Mouse (Mus musculus) forebrain, embryonic 15.5 days (tissue): ENCODE data around the gene Xpo1. TPM values are rescaled to one million over a fixed set of nuclear protein-coding genes. Genes with fewer than 3 reads are reported as not detected.

Source experiments
- ATAC-seq: fragments of 200-750 bp; cut with Nextera tagmentation; replicated peaks from 2 replicates; pipeline ENCODE4 v1.8.0; 2017; ENCODE audit warnings: mild to moderate bottlenecking, moderate TSS enrichment, moderate library complexity
- H3K27ac ChIP-seq: fragments of 300-500 bp; sonication (generic); replicated peaks from 2 replicates; pipeline ENCODE4 v1.5.1; 2015; ENCODE audit warnings: mild to moderate bottlenecking, inconsistent platforms
- H3K27me3 ChIP-seq: fragments of 300-500 bp; sonication (generic); 2 replicates; pipeline ENCODE4 v1.6.1; 2015; ENCODE audit warnings: inconsistent platforms
- H3K36me3 ChIP-seq: fragments of 300-500 bp; sonication (generic); 2 replicates; pipeline ENCODE4 v1.6.1; 2015; ENCODE audit warnings: mild to moderate bottlenecking, inconsistent platforms
- H3K4me1 ChIP-seq: fragments of 300-500 bp; sonication (generic); 2 replicates; pipeline ENCODE4 v1.6.1; 2015; ENCODE audit warnings: inconsistent platforms
- H3K4me2 ChIP-seq: fragments of 300-500 bp; sonication (generic); replicated peaks from 2 replicates; pipeline ENCODE4 v1.6.1; 2015; ENCODE audit warnings: mild to moderate bottlenecking, inconsistent platforms
- H3K4me3 ChIP-seq: fragments of 300-500 bp; sonication (generic); 2 replicates; pipeline ENCODE4 v1.5.1; 2015; ENCODE audit warnings: mild to moderate bottlenecking, inconsistent platforms
- H3K9ac ChIP-seq: fragments of 300-500 bp; sonication (generic); replicated peaks from 2 replicates; pipeline ENCODE4 v1.6.1; 2015; ENCODE audit warnings: mild to moderate bottlenecking, inconsistent platforms
- H3K9me3 ChIP-seq: fragments of 300-500 bp; sonication (generic); 2 replicates; pipeline ENCODE4 v1.6.1; 2016; ENCODE audit warnings: inconsistent platforms
- WGBS: fragments of 180-500 bp; shearing (Covaris S2); methylation state at CpG from one replicate; pipeline ENCODE4 v1.1.7; 2015; ENCODE audit warnings: mixed read lengths; 5-methylcytosine and 5-hydroxymethylcytosine counted together
- polyA plus RNA-seq: library from polyadenylated mRNA; unstranded; fragments of >200 nt; fragmentation: Nextera tagmentation; extraction: Ambion mirVana; gene quantifications from 2 replicates; pipeline ENCODE4 v1.2.1, GENCODE M21; 2015

The Xpo1 gene
- polyA plus RNA-seq: 94.2 and 97.0 TPM in 2 replicates

- ATAC-seq: peak; percentile 99
Observed at GRCm38 (mm10) chr11:23255427-23256193, at the start of gene Xpo1. Gene Xpo1, plus strand, starts transcription at chr11:23256041.

GRCm38 (mm10) chr11:23209717-23210116 is 46.1 kb upstream of the Xpo1 start:
- ATAC-seq: no peak
- 79% methylated on average over 7 of the region's 7 CpGs for WGBS
- Histone ChIP-seq H3K4me1 (peaks cover 6% of the 10 kb centered on the region), H3K36me3 (no peaks in the 10 kb centered on the region), H3K9me3 (no peaks in the 10 kb centered on the region), H3K27ac (no peak overlapping the region), H3K4me2 (no peak overlapping the region), H3K4me3 (no peak overlapping the region), H3K9ac (no peak overlapping the region), H3K27me3 (no peaks in the 10 kb centered on the region)

More at GRCm38 (mm10) chr11:23255427-23256193, at the start of gene Xpo1:
- Histone ChIP-seq H3K4me1 (peaks cover 25% of the 10 kb centered on the region), H3K9ac (peak within 1 kb of the TSS; percentile 92), H3K27me3 (no peaks in the 10 kb centered on the region), H3K27ac (peak within 1 kb of the TSS; percentile 100), H3K4me2 (peak within 1 kb of the TSS; percentile 77), H3K36me3 (no peaks in the 10 kb centered on the region), H3K9me3 (no peaks in the 10 kb centered on the region), H3K4me3 (peak within 1 kb of the TSS; percentile 86)
- WGBS: 0% methylated on average over 56 of the region's 60 CpGs

- 0 out of 2 replicates have a peak, but pooled peaks have one; percentile 46 for ATAC-seq
- Histone ChIP-seq H3K4me3 (peak overlapping the region; percentile 25), H3K9ac (peak overlapping the region; percentile 15; the same call in 1 of the 2 replicates), H3K9me3 (no peaks in the 10 kb centered on the region), H3K27me3 (no peaks in the 10 kb centered on the region), H3K4me2 (peak overlapping the region; percentile 49), H3K4me1 (peaks cover 6% of the 10 kb centered on the region), H3K36me3 (no peaks in the 10 kb centered on the region), H3K27ac (0 out of 2 replicates have a peak overlapping the region, but pooled peaks have one; percentile 21)
- 10% methylated on average over 16 of the region's 16 CpGs for WGBS
Observed at GRCm38 (mm10) chr11:23210590-23211510, 45.0 kb upstream of the Xpo1 start.

- H3K4me3 ChIP-seq: no peak overlapping the region
- no peak overlapping the region for H3K27ac ChIP-seq
- H3K9ac ChIP-seq: no peak overlapping the region
- no peaks in the 10 kb centered on the region for H3K9me3 ChIP-seq
- no peaks in the 10 kb centered on the region for H3K4me1 ChIP-seq
- no peaks in the 10 kb centered on the region for H3K36me3 ChIP-seq
- no peaks in the 10 kb centered on the region for H3K27me3 ChIP-seq
- WGBS: 94% methylated on average over 9 of the region's 9 CpGs
- H3K4me2 ChIP-seq: no peak overlapping the region
- ATAC-seq: no peak
Observed at GRCm38 (mm10) chr11:23217430-23217829, 38.4 kb upstream of the Xpo1 start.

- H3K36me3 ChIP-seq: no peaks in the 10 kb centered on the region
- 87% methylated on average over 4 of the region's 4 CpGs for WGBS
- no peaks in the 10 kb centered on the region for H3K4me1 ChIP-seq
- H3K4me3 ChIP-seq: no peak overlapping the region
- no peaks in the 10 kb centered on the region for H3K27me3 ChIP-seq
- H3K9me3 ChIP-seq: no peaks in the 10 kb centered on the region
- no peak overlapping the region for H3K4me2 ChIP-seq
- H3K27ac ChIP-seq: no peak overlapping the region
- no peak for ATAC-seq
- no peak overlapping the region for H3K9ac ChIP-seq
Observed at GRCm38 (mm10) chr11:23236015-23236414, 19.8 kb upstream of the Xpo1 start.

GRCm38 (mm10) chr11:23253931-23254330 is 1.9 kb upstream of the Xpo1 start:
- Histone ChIP-seq H3K4me3 (no peak overlapping the region), H3K36me3 (no peaks in the 10 kb centered on the region), H3K27ac (no peak overlapping the region), H3K9ac (no peak overlapping the region), H3K9me3 (no peaks in the 10 kb centered on the region), H3K27me3 (no peaks in the 10 kb centered on the region), H3K4me2 (no peak overlapping the region), H3K4me1 (peaks cover 19% of the 10 kb centered on the region)
- ATAC-seq: no peak
- 89% methylated on average over 4 of the region's 4 CpGs for WGBS

- Histone ChIP-seq H3K27me3 (no peaks in the 10 kb centered on the region), H3K4me2 (peak overlapping the region; percentile 49), H3K27ac (peak overlapping the region; percentile 96), H3K9me3 (no peaks in the 10 kb centered on the region), H3K4me3 (peak overlapping the region; percentile 86), H3K4me1 (peaks cover 25% of the 10 kb centered on the region), H3K36me3 (no peaks in the 10 kb centered on the region), H3K9ac (peak overlapping the region; percentile 75; the same call in 1 of the 2 replicates)
- WGBS: 85% methylated on average over 4 of the region's 4 CpGs
- no peak for ATAC-seq
Observed at GRCm38 (mm10) chr11:23254548-23254947, 1.3 kb upstream of the Xpo1 start.

GRCm38 (mm10) chr11:23255053-23255426 is 801 bp upstream of the Xpo1 start:
- H3K9me3 ChIP-seq: no peaks in the 10 kb centered on the region
- H3K4me1 ChIP-seq: peaks cover 25% of the 10 kb centered on the region
- H3K27me3 ChIP-seq: no peaks in the 10 kb centered on the region
- H3K4me3 ChIP-seq: peak overlapping the region; percentile 86
- peak overlapping the region; percentile 96 for H3K27ac ChIP-seq
- peak; percentile 60 for ATAC-seq
- H3K4me2 ChIP-seq: peak overlapping the region; percentile 49
- H3K9ac ChIP-seq: peak overlapping the region; percentile 75
- no peaks in the 10 kb centered on the region for H3K36me3 ChIP-seq
- under 1% methylated on average over 24 of the region's 24 CpGs for WGBS

- Histone ChIP-seq H3K9me3 (no peaks in the 10 kb centered on the region), H3K9ac (peak overlapping the region; percentile 92), H3K4me1 (peaks cover 25% of the 10 kb centered on the region), H3K27ac (peak overlapping the region; percentile 100), H3K27me3 (no peaks in the 10 kb centered on the region), H3K4me3 (peak overlapping the region; percentile 86), H3K4me2 (peak overlapping the region; percentile 77), H3K36me3 (no peaks in the 10 kb centered on the region)
- under 1% methylated on average over 44 of the region's 51 CpGs for WGBS
- no peak; the same call in 1 of the 2 replicates for ATAC-seq
Observed at GRCm38 (mm10) chr11:23256194-23256802, 457 bp downstream of the Xpo1 start.

GRCm38 (mm10) chr11:23256803-23257704 is 1.2 kb downstream of the Xpo1 start:
- no peaks in the 10 kb centered on the region for H3K9me3 ChIP-seq
- peaks cover 25% of the 10 kb centered on the region for H3K4me1 ChIP-seq
- ATAC-seq: no peak
- no peaks in the 10 kb centered on the region for H3K27me3 ChIP-seq
- H3K4me3 ChIP-seq: peak overlapping the region; percentile 86
- peak overlapping the region; percentile 92 for H3K9ac ChIP-seq
- peaks cover 1% of the 10 kb centered on the region; the same call in 1 of the 2 replicates for H3K36me3 ChIP-seq
- peak overlapping the region; percentile 77 for H3K4me2 ChIP-seq
- H3K27ac ChIP-seq: peak overlapping the region; percentile 100
- WGBS: under 1% methylated on average over 48 of the region's 48 CpGs

- H3K9me3 ChIP-seq: no peaks in the 10 kb centered on the region
- 91% methylated on average over 4 of the region's 4 CpGs for WGBS
- no peaks in the 10 kb centered on the region for H3K27me3 ChIP-seq
- no peak overlapping the region for H3K4me3 ChIP-seq
- ATAC-seq: no peak
- H3K36me3 ChIP-seq: peaks cover 15% of the 10 kb centered on the region
- H3K4me1 ChIP-seq: peaks cover 25% of the 10 kb centered on the region
- H3K9ac ChIP-seq: no peak overlapping the region
- no peak overlapping the region for H3K27ac ChIP-seq
- no peak overlapping the region for H3K4me2 ChIP-seq
Observed at GRCm38 (mm10) chr11:23259073-23259472, 3.2 kb downstream of the Xpo1 start.
